35 mouse cellular contexts compared by ENCODE assay signal in the genomic region with DNA sequence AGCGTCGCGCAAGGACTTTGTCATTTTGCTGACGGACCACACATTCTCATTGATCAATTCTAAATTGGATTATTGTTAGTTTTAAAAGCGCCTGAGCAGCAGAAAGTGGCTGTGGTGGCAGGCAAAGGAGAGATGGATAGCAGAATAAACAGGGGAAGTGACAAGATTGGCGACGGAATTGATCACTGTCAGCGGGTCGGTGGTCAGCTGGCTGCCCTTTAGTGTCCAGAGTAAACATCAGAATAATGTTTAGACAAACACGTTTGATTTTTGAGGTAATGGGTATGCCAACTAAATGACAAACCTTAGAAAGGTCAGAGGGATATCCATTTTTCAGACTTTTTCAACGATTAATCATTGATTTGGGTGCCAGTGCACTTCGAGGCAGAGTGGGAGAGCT.
"Had no signal": no experiment of that assay in that cellular context is flagged by ENCODE, and none has a peak within 500 bp of the region (broad histone marks: within the 10 kb centered on the region; RNA-seq: fewer than 3 reads in every experiment).

No protein-coding gene starts in this region.

- H3K27me3 ChIP-seq: hindbrain, embryonic 15.5 days; intestine, embryonic 15.5 days had no signal

- H3K36me3 ChIP-seq: heart, embryonic 10.5 days; heart, embryonic 12.5 days; heart, embryonic 13.5 days; heart, embryonic 15.5 days; hindbrain, embryonic 10.5 days; hindbrain, embryonic 12.5 days; hindbrain, embryonic 13.5 days; hindbrain, embryonic 15.5 days; intestine, embryonic 15.5 days; kidney, embryonic 15.5 days had no signal

- H3K4me2 ChIP-seq: heart, embryonic 11.5 days; heart, embryonic 12.5 days; heart, embryonic 13.5 days; heart, embryonic 15.5 days; hindbrain, embryonic 12.5 days; hindbrain, embryonic 13.5 days; hindbrain, embryonic 14.5 days; hindbrain, embryonic 15.5 days; intestine, embryonic 15.5 days; kidney, embryonic 15.5 days had no signal

- H3K9me3 ChIP-seq: heart, embryonic 15.5 days; hindbrain, embryonic 13.5 days; hindbrain, embryonic 15.5 days; intestine, embryonic 15.5 days had no signal

- H3K4me1 ChIP-seq: heart, embryonic 10.5 days; heart, embryonic 12.5 days; heart, embryonic 13.5 days; heart, embryonic 15.5 days; hindbrain, embryonic 12.5 days; hindbrain, embryonic 15.5 days; intestine, embryonic 15.5 days; kidney, embryonic 15.5 days had no signal

- ATAC-seq: hindbrain, embryonic 16.5 days; hindbrain, postnatal 0 days; inflammation-experienced regulatory T-cells, adult 6 months; intestine, embryonic 15.5 days; intestine, embryonic 16.5 days; intestine, postnatal 0 days had no signal

- H3K27ac ChIP-seq: heart, embryonic 10.5 days; heart, embryonic 13.5 days; heart, embryonic 15.5 days; hindbrain, embryonic 10.5 days; hindbrain, embryonic 12.5 days; hindbrain, embryonic 13.5 days; hindbrain, embryonic 14.5 days; hindbrain, embryonic 15.5 days; hindbrain, postnatal 0 days; intestine, embryonic 15.5 days; kidney, embryonic 15.5 days; kidney, postnatal 0 days; layer of hippocampus, adult 2 months had no signal

- DNase-seq: heart, postnatal 10 days; heart, postnatal 14 days; heart, postnatal 36 days; heart, postnatal 4 days; kidney, adult 11 months; kidney, adult 18-20 months; kidney, adult 2 months; kidney, adult 8-10 months; kidney, adult 9 months; kidney, postnatal 10 days; kidney, postnatal 14 days; kidney, postnatal 25 days; kidney, postnatal 36 days; kidney, postnatal 4 days; layer of hippocampus, adult 9-11 months; layer of hippocampus, postnatal 36 days had no signal

- H3K4me3 ChIP-seq: heart, embryonic 10.5 days; heart, embryonic 12.5 days; heart, embryonic 13.5 days; heart, embryonic 15.5 days; hindbrain, embryonic 10.5 days; hindbrain, embryonic 12.5 days; hindbrain, embryonic 13.5 days; hindbrain, embryonic 15.5 days; intestine, embryonic 15.5 days; kidney, embryonic 15.5 days; layer of hippocampus, adult 2 months had no signal

- H3K9ac ChIP-seq: heart, embryonic 12.5 days; heart, embryonic 13.5 days; heart, embryonic 15.5 days; hindbrain, embryonic 12.5 days; hindbrain, embryonic 13.5 days; hindbrain, embryonic 14.5 days; hindbrain, embryonic 15.5 days; intestine, embryonic 15.5 days; kidney, embryonic 15.5 days had no signal
